Mouse (Mus musculus) T-cell, adult 2 months (primary cell): ENCODE measurements around the gene Mrpl51.

ENCODE experiments used
- DNase-seq: peaks from one replicate; pipeline ENCODE4 v3.0.0; 2022; ENCODE audit warnings: low spot score

Mrpl51 gene

GRCm38 (mm10) chr6:125191332-125192015, at the start of gene Mrpl51, which contains the start of gene Ncapd2:
TSS of gene Mrpl51 (plus strand) at chr6:125191801.
TSS of gene Ncapd2 (minus strand) at chr6:125191701.
- DNase-seq, result peak; percentile 96

- DNase-seq, result no peak
Observed at GRCm38 (mm10) chr6:125142436-125142835, 49.2 kb upstream of the Mrpl51 start.

GRCm38 (mm10) chr6:125143128-125143527, 48.5 kb upstream of the Mrpl51 start:
- no peak for DNase-seq

GRCm38 (mm10) chr6:125143904-125144303, 47.7 kb upstream of the Mrpl51 start:
- DNase-seq, result no peak

- peak; percentile 79 for DNase-seq
Observed at GRCm38 (mm10) chr6:125145001-125145400, 46.6 kb upstream of the Mrpl51 start, which contains the start of gene Iffo1. TSS of gene Iffo1 (plus strand) at chr6:125145241.

GRCm38 (mm10) chr6:125145479-125145951, 46.1 kb upstream of the Mrpl51 start:
- peak; percentile 25 for DNase-seq

- no peak for DNase-seq
Observed at GRCm38 (mm10) chr6:125146148-125146547, 45.5 kb upstream of the Mrpl51 start.

- no peak for DNase-seq
Observed at GRCm38 (mm10) chr6:125146797-125147196, 44.8 kb upstream of the Mrpl51 start.

- no peak for DNase-seq
Observed at GRCm38 (mm10) chr6:125147329-125147728, 44.3 kb upstream of the Mrpl51 start.

- DNase-seq, result no peak
Observed at GRCm38 (mm10) chr6:125148251-125148925, 43.2 kb upstream of the Mrpl51 start.

GRCm38 (mm10) chr6:125148926-125149568, 42.6 kb upstream of the Mrpl51 start:
- DNase-seq, result no peak

GRCm38 (mm10) chr6:125149569-125149950, 42.0 kb upstream of the Mrpl51 start:
- no peak for DNase-seq

- DNase-seq, result no peak
Observed at GRCm38 (mm10) chr6:125152212-125153017, 39.2 kb upstream of the Mrpl51 start.

GRCm38 (mm10) chr6:125153018-125153389, 38.6 kb upstream of the Mrpl51 start:
- DNase-seq, result no peak

- DNase-seq, result no peak
Observed at GRCm38 (mm10) chr6:125153682-125154081, 37.9 kb upstream of the Mrpl51 start.

- no peak for DNase-seq
Observed at GRCm38 (mm10) chr6:125154550-125154949, 37.1 kb upstream of the Mrpl51 start.

GRCm38 (mm10) chr6:125155262-125155661, 36.3 kb upstream of the Mrpl51 start:
- DNase-seq, result no peak

GRCm38 (mm10) chr6:125156491-125156890, 35.1 kb upstream of the Mrpl51 start:
- no peak for DNase-seq

GRCm38 (mm10) chr6:125156903-125157614, 34.5 kb upstream of the Mrpl51 start:
- DNase-seq, result no peak

GRCm38 (mm10) chr6:125158944-125159492, 32.6 kb upstream of the Mrpl51 start:
- DNase-seq, result no peak
